Mouse (Mus musculus): ENCODE measurements around the gene Pcbp4. TPM values are rescaled to one million over a fixed set of nuclear protein-coding genes. Genes with fewer than 3 reads are reported as not detected.

The Pcbp4 gene
- 16.2 TPM for polyA plus RNA-seq (2017; shearing (Covaris generic))

GRCm38 (mm10) chr9:106453271-106454070 lies at the start of gene Pcbp4:
TSS of gene Pcbp4 (plus strand) at chr9:106453291.

GRCm38 (mm10) chr9:106429221-106430014 lies 23.7 kb upstream of the Pcbp4 start, which contains the start of gene Rpl29:
TSS of gene Rpl29 (plus strand) at chr9:106429454.

GRCm38 (mm10) chr9:106447348-106447747 lies 5.7 kb upstream of the Pcbp4 start, which contains the start of the genes Abhd14b and Abhd14a:
TSS of gene Abhd14b (plus strand) at chr9:106447459.
TSS of gene Abhd14a (minus strand) at chr9:106447678.

GRCm38 (mm10) chr9:106465571-106466200 lies 12.6 kb downstream of the Pcbp4 start, which contains the start of gene Gpr62:
TSS of gene Gpr62 (minus strand) at chr9:106465938.

GRCm38 (mm10) chr9:106475663-106476001 lies 22.5 kb downstream of the Pcbp4 start, which contains the start of gene Rrp9:
TSS of gene Rrp9 (plus strand) at chr9:106475963.

GRCm38 (mm10) chr9:106476924-106477484 lies 23.9 kb downstream of the Pcbp4 start, which contains the start of gene Parp3:
TSS of gene Parp3 (minus strand) at chr9:106476949.

GRCm38 (mm10) chr9:106499667-106500066 lies 46.6 kb downstream of the Pcbp4 start, which contains the start of gene Iqcf1:
TSS of gene Iqcf1 (plus strand) at chr9:106499967.

Other genes starting within 250 kb of the Pcbp4 start
- gene Tlr9, start 230.7 kb upstream of the Pcbp4 start, polyA plus RNA-seq (2017; shearing (Covaris generic)): not detected
- 20.0 TPM for gene Alas1, start 204.6 kb upstream of the Pcbp4 start, polyA plus RNA-seq (2017; shearing (Covaris generic))
- 2.5 TPM for gene Poc1a, start 172.2 kb upstream of the Pcbp4 start, polyA plus RNA-seq (2017; shearing (Covaris generic))
- 28.5 TPM for gene Dusp7, start 84.7 kb upstream of the Pcbp4 start, polyA plus RNA-seq (2017; shearing (Covaris generic))
- 701 TPM for gene Rpl29, start 23.8 kb upstream of the Pcbp4 start, polyA plus RNA-seq (2017; shearing (Covaris generic))
- gene Acy1, start 15.0 kb upstream of the Pcbp4 start, polyA plus RNA-seq (2017; shearing (Covaris generic)): 28.6 TPM
- gene Abhd14b, start 5.8 kb upstream of the Pcbp4 start, polyA plus RNA-seq (2017; shearing (Covaris generic)): 8.5 TPM
- 27.0 TPM for gene Abhd14a, start 5.6 kb upstream of the Pcbp4 start, polyA plus RNA-seq (2017; shearing (Covaris generic))
- gene Gpr62, start 12.6 kb downstream of the Pcbp4 start, polyA plus RNA-seq (2017; shearing (Covaris generic)): not detected
- gene Rrp9, start 22.7 kb downstream of the Pcbp4 start, polyA plus RNA-seq (2017; shearing (Covaris generic)): 69.9 TPM
- 43.0 TPM for gene Parp3, start 23.7 kb downstream of the Pcbp4 start, polyA plus RNA-seq (2017; shearing (Covaris generic))
- not detected for gene Iqcf1, start 46.7 kb downstream of the Pcbp4 start, polyA plus RNA-seq (2017; shearing (Covaris generic))
- gene Iqcf5, start 61.3 kb downstream of the Pcbp4 start, polyA plus RNA-seq (2017; shearing (Covaris generic)): not detected
- gene Iqcf3, start 108.3 kb downstream of the Pcbp4 start, polyA plus RNA-seq (2017; shearing (Covaris generic)): 1.1 TPM
- not detected for gene Iqcf4, start 117.7 kb downstream of the Pcbp4 start, polyA plus RNA-seq (2017; shearing (Covaris generic))
- gene Iqcf6, start 173.3 kb downstream of the Pcbp4 start, polyA plus RNA-seq (2017; shearing (Covaris generic)): not detected
- 0.29 TPM for gene Grm2, start 202.8 kb downstream of the Pcbp4 start, polyA plus RNA-seq (2017; shearing (Covaris generic))
- 56.6 TPM for gene Tex264, start 232.6 kb downstream of the Pcbp4 start, polyA plus RNA-seq (2017; shearing (Covaris generic))

Data from effector memory CD4-positive, alpha-beta T cell, adult 7 months (primary cell).